Mouse (Mus musculus) liver, postnatal 0 days (tissue): ENCODE results near the gene Fbxl13.

Experiments used
- CTCF ChIP-seq: sonication (generic); IDR thresholded peaks from 2 replicates; pipeline ENCODE4 v1.5.1; 2016; ENCODE audit warnings: antibody characterized with exemption, low read depth
- EP300 ChIP-seq: IDR thresholded peaks from 2 replicates; pipeline ENCODE4 v1.6.1; 2016; ENCODE audit warnings: antibody characterized with exemption, low read depth, mild to moderate bottlenecking

DNA sequence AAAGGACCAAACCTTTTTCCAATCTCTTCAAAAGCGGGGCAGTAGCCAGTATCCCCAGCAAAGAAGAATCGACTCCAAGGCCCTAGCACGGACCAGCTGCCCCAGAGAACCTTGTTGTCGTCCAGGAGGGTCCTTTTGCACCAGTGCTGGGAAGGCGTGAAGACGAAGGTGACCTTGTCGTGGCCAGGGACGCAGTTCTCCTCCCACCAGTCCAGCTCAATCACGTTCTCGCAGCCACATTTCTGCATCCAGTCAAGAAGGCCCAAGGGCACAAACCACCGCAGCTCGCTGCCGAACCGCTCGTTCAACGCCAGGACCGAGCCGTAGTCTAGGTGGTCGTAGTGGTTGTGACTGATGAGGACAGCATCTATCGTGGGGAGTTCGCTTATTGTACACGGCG, 30.1 kb upstream of the Fbxl13 start:
- no peak for TF ChIP-seq CTCF
- TF ChIP-seq EP300: no peak
